Mouse (Mus musculus) myocyte (in vitro differentiated cells): ENCODE measurements at regions not wholly inside any gene's neighbourhood (a gene's known extent, or its start where the extent isn't known, plus 50 kb on each side); places are given as distances from the start of the nearest gene placed in this dataset.

Source experiments
- CEBPB ChIP-seq: IDR thresholded peaks from 2 replicates; pipeline ENCODE4 v1.6.1; 2011; ENCODE audit warnings: mild to moderate bottlenecking, moderate library complexity; ENCODE audit not compliant: poor library complexity, insufficient read depth, severe bottlenecking
- POLR2A ChIP-seq: IDR thresholded peaks from one replicate; pipeline ENCODE4 v1.6.1; 2011; ENCODE audit warnings: low read depth, mild to moderate bottlenecking, control low read depth, moderate library complexity; ENCODE audit not compliant: insufficient read length
- REST ChIP-seq: IDR thresholded peaks from one replicate; pipeline ENCODE4 v1.6.1; 2011; ENCODE audit warnings: mild to moderate bottlenecking, control low read depth, moderate library complexity; ENCODE audit not compliant: insufficient read depth, insufficient read length

- TF ChIP-seq POLR2A: no peak
- no peak for TF ChIP-seq REST
- no peak for TF ChIP-seq CEBPB
Observed at GRCm38 (mm10) chr11:65630436-65630835, 157.7 kb downstream of the Map2k4 start.
